Mouse (Mus musculus): Measurements from ENCODE around the gene Tfg.

GRCm38 (mm10) chr16:56681010-56681645 is 36.1 kb downstream of the Tfg start:
- TF ChIP-seq CTCF (conservative IDR thresholded peaks at IDR 0.05; ENCODE audit: insufficient read depth, insufficient read length, low read depth, low read length) (no peak), POLR2A (IDR thresholded peaks at IDR 0.05; ENCODE audit: low read depth, low read length) (no peak)
